Mouse (Mus musculus) kidney, embryonic 14.5 days (tissue): ENCODE results near the gene Lrp5. TPM values are rescaled to one million over a fixed set of nuclear protein-coding genes. Genes with fewer than 3 reads are reported as not detected.

Experiments
- ATAC-seq: fragments of 200-750 bp; cut with Nextera tagmentation; 2 replicates; pipeline ENCODE4 v1.8.0; 2017; ENCODE audit warnings: moderate number of reproducible peaks, mild to moderate bottlenecking, moderate TSS enrichment, moderate library complexity; ENCODE audit not compliant: low FRiP score, low TSS enrichment
- H3K27ac ChIP-seq: fragments of 300-500 bp; sonication (generic); 2 replicates; pipeline ENCODE4 v1.5.1; 2014; ENCODE audit warnings: low read depth, mild to moderate bottlenecking, low read length, moderate library complexity, mixed read lengths
- H3K27me3 ChIP-seq: fragments of 300-500 bp; sonication (generic); 2 replicates; pipeline ENCODE4 v1.6.1; 2014; ENCODE audit warnings: mild to moderate bottlenecking, low read length; ENCODE audit not compliant: control insufficient read depth, insufficient read depth
- H3K36me3 ChIP-seq: fragments of 300-500 bp; sonication (generic); 2 replicates; pipeline ENCODE4 v1.6.1; 2014; ENCODE audit warnings: low read length, mixed read lengths; ENCODE audit not compliant: control insufficient read depth, insufficient read depth
- H3K4me1 ChIP-seq: fragments of 300-500 bp; sonication (generic); 2 replicates; pipeline ENCODE4 v1.6.1; 2014; ENCODE audit warnings: low read length, mixed read lengths; ENCODE audit not compliant: control insufficient read depth, insufficient read depth
- H3K4me2 ChIP-seq: fragments of 300-500 bp; sonication (generic); replicated peaks from 2 replicates; pipeline ENCODE4 v1.6.1; 2014; ENCODE audit warnings: low read depth, mild to moderate bottlenecking, low read length
- H3K4me3 ChIP-seq: fragments of 300-500 bp; sonication (generic); 2 replicates; pipeline ENCODE4 v1.5.1; 2014; ENCODE audit warnings: mild to moderate bottlenecking, low read length
- H3K9ac ChIP-seq: fragments of 300-500 bp; sonication (generic); 2 replicates; pipeline ENCODE4 v1.6.1; 2014; ENCODE audit warnings: low read depth, mild to moderate bottlenecking, low read length, moderate library complexity
- H3K9me3 ChIP-seq: fragments of 300-500 bp; sonication (generic); 2 replicates; pipeline ENCODE4 v1.6.1; 2016; ENCODE audit warnings: low read length; ENCODE audit not compliant: control insufficient read depth
- WGBS: fragments of 180-500 bp; shearing (Covaris S2); extraction: QIAGEN DNeasy Blood & Tissue Kit; methylation state at CpG from one replicate; pipeline ENCODE4 v1.1.7; 2014; 5-methylcytosine and 5-hydroxymethylcytosine counted together
- polyA plus RNA-seq: library from polyadenylated mRNA; unstranded; fragments of >200 nt; fragmentation: Nextera tagmentation; extraction: Ambion mirVana; gene quantifications from 2 replicates; pipeline ENCODE4 v1.2.1, GENCODE M21; 2014

The Lrp5 gene
- polyA plus RNA-seq, 1 experiment from 2014 or later: 10.1 TPM

DNA sequence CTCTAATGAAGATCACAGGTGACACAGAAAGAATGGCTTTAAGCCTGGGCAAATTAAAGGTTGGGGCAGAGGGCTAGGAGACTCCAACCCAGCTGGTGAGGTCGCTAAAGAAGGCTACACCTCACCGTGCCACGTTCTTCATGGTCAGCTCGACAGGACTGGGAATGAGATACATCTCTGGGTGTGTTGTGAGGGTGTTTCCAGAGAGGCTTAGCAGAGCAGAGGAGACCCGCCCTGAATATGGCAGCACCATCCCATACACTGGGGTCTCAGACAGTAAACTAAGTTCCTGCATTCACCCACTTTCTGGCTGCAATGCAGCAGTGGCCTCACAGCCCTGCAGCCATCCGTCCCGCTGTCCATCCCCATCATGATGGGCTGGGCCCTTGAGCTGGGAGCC is 46.8 kb downstream of the Lrp5 start:
- 86% methylated on average over 7 of the region's 7 CpGs for WGBS
- Histone ChIP-seq H3K9ac (no peak overlapping the region), H3K4me3 (no peak overlapping the region), H3K9me3 (no peaks in the 10 kb centered on the region), H3K4me1 (peaks cover 45% of the 10 kb centered on the region), H3K4me2 (no peak overlapping the region), H3K27me3 (no peaks in the 10 kb centered on the region), H3K36me3 (peaks cover 39% of the 10 kb centered on the region), H3K27ac (peak overlapping the region; percentile 84; the same call in 1 of the 2 replicates)
- ATAC-seq: no peak

DNA sequence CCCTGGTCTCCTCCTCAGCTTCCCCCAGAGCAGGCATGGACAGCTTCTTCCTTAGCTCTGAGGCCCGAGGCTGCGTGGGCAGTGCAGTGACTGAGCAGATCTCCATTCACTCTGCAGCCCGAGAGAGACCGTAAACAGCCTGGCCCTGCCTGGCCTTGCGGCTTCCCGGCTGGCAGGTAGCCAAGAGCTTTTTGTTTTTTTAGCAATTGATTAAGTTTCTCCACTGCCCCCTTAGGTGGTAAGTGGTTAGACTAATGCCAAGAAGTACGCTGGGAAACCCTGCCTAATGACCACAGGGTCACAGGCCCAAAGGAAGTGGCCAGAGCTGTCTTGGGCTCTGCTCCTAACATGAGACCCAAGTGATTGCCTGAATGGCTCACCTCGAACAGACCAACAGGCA is 47.7 kb downstream of the Lrp5 start:
- H3K4me1 ChIP-seq: peaks cover 45% of the 10 kb centered on the region
- no peak overlapping the region for H3K4me2 ChIP-seq
- no peaks in the 10 kb centered on the region for H3K27me3 ChIP-seq
- peak; percentile 86 for ATAC-seq
- H3K36me3 ChIP-seq: peaks cover 31% of the 10 kb centered on the region; the same call in 1 of the 2 replicates
- peak overlapping the region; percentile 40; the same call in 1 of the 2 replicates for H3K9ac ChIP-seq
- H3K9me3 ChIP-seq: no peaks in the 10 kb centered on the region
- 11% methylated on average over 8 of the region's 8 CpGs for WGBS
- H3K27ac ChIP-seq: peak overlapping the region; percentile 84
- H3K4me3 ChIP-seq: no peak overlapping the region

DNA sequence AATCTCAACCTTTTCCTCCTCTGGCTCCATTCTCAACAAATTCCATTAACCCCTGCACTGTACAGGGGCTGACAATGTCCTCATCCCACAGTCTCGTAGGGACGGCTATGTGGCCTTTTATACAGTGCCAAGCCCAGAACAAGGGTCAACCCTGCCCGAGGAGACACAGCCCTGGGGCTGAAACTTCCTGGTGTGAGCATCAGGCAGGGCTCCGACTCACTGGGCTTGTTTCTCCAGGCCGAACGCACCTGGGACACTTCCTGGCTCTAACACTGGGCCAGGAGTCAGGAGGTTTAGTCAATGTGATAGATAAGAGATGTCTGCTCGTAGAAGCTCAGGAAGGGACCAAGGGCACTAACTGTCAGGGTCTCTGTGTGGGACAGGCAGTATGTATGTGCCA is 54.3 kb downstream of the Lrp5 start:
- no peak overlapping the region for H3K4me2 ChIP-seq
- no peaks in the 10 kb centered on the region for H3K9me3 ChIP-seq
- H3K4me3 ChIP-seq: no peak overlapping the region
- H3K27me3 ChIP-seq: no peaks in the 10 kb centered on the region
- peaks cover 38% of the 10 kb centered on the region for H3K36me3 ChIP-seq
- no peak for ATAC-seq
- no peak overlapping the region for H3K27ac ChIP-seq
- no peak overlapping the region for H3K9ac ChIP-seq
- H3K4me1 ChIP-seq: no peaks in the 10 kb centered on the region
- 79% methylated on average over 7 of the region's 7 CpGs for WGBS

GRCm38 (mm10) chr19:3631431-3631830 is 54.9 kb downstream of the Lrp5 start:
- Histone ChIP-seq H3K9ac (no peak overlapping the region), H3K27ac (no peak overlapping the region), H3K4me2 (no peak overlapping the region), H3K4me3 (no peak overlapping the region), H3K4me1 (no peaks in the 10 kb centered on the region), H3K9me3 (no peaks in the 10 kb centered on the region), H3K27me3 (no peaks in the 10 kb centered on the region), H3K36me3 (peaks cover 44% of the 10 kb centered on the region)
- WGBS: 73% methylated on average over 5 of the region's 5 CpGs
- ATAC-seq: no peak

DNA sequence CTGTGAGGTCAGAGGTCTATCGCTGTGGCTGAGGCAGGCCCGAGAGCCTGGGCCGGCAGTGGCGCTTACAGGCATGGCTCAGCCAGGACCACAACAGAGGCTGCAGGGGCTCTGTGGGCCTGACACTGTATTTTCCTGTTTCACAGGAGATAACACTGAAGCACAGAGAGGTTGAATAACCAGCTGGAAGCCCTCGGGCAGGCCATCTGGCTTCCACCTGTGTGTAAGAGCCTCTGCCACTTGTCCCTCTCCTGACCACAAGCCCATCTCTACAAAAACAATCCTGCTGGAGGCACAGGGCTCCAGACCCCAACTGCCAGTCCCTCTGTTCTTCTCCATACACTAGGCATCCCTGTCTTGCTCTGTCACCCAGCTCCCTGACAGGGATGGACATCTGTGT is 55.9 kb downstream of the Lrp5 start:
- Histone ChIP-seq H3K9me3 (no peaks in the 10 kb centered on the region), H3K4me1 (no peaks in the 10 kb centered on the region), H3K4me2 (no peak overlapping the region), H3K27ac (no peak overlapping the region), H3K36me3 (peaks cover 49% of the 10 kb centered on the region), H3K27me3 (no peaks in the 10 kb centered on the region), H3K4me3 (no peak overlapping the region), H3K9ac (no peak overlapping the region)
- WGBS: 81% methylated on average over 5 of the region's 5 CpGs
- ATAC-seq: no peak

- no peak for ATAC-seq
- Histone ChIP-seq H3K36me3 (peaks cover 54% of the 10 kb centered on the region), H3K4me2 (no peak overlapping the region), H3K9ac (no peak overlapping the region), H3K27me3 (no peaks in the 10 kb centered on the region), H3K4me1 (no peaks in the 10 kb centered on the region), H3K9me3 (no peaks in the 10 kb centered on the region), H3K4me3 (no peak overlapping the region), H3K27ac (no peak overlapping the region)
- 95% methylated on average over 20 of the region's 20 CpGs for WGBS
Observed at GRCm38 (mm10) chr19:3630027-3630426, 56.3 kb downstream of the Lrp5 start.

DNA sequence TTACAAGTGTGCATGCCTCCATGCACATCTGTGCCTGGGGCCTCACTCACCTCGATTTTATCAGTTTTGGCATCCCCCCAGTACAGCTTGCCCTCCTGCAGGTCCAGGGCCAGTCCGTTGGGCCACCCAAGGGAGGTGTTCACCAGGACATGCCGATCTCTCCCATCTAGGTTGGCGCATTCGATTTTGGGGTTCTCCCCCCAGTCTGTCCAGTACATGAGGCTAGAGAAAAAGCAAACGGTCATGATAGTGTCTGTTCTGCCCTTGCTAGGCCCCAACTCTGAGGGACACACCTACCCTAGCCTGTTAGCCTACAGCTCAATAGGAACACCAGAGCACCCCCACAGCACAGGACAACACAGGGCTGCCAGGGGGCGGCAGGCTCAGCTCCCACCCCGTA is 58.1 kb downstream of the Lrp5 start:
- H3K4me1 ChIP-seq: no peaks in the 10 kb centered on the region
- no peaks in the 10 kb centered on the region for H3K9me3 ChIP-seq
- no peak for ATAC-seq
- H3K27me3 ChIP-seq: no peaks in the 10 kb centered on the region
- H3K4me3 ChIP-seq: no peak overlapping the region
- WGBS: 87% methylated on average over 8 of the region's 8 CpGs
- no peak overlapping the region for H3K27ac ChIP-seq
- peaks cover 58% of the 10 kb centered on the region for H3K36me3 ChIP-seq
- H3K9ac ChIP-seq: no peak overlapping the region
- no peak overlapping the region for H3K4me2 ChIP-seq

GRCm38 (mm10) chr19:3625111-3625510 is 61.3 kb downstream of the Lrp5 start:
- Histone ChIP-seq H3K9ac (no peak overlapping the region), H3K4me1 (no peaks in the 10 kb centered on the region), H3K4me3 (no peak overlapping the region), H3K27me3 (no peaks in the 10 kb centered on the region), H3K9me3 (no peaks in the 10 kb centered on the region), H3K36me3 (peaks cover 76% of the 10 kb centered on the region), H3K4me2 (no peak overlapping the region), H3K27ac (no peak overlapping the region)
- WGBS: 88% methylated on average over 7 of the region's 7 CpGs
- ATAC-seq: no peak

GRCm38 (mm10) chr19:3623824-3624223 is 62.5 kb downstream of the Lrp5 start:
- Histone ChIP-seq H3K9ac (no peak overlapping the region), H3K4me3 (no peak overlapping the region), H3K9me3 (peaks cover 6% of the 10 kb centered on the region; the same call in 1 of the 2 replicates), H3K4me1 (no peaks in the 10 kb centered on the region), H3K27me3 (no peaks in the 10 kb centered on the region), H3K27ac (no peak overlapping the region), H3K4me2 (no peak overlapping the region), H3K36me3 (peaks cover 76% of the 10 kb centered on the region)
- peak; percentile 60; the same call in 1 of the 2 replicates for ATAC-seq
- 70% methylated on average over 5 of the region's 5 CpGs for whole genome bisulfite sequencing
